Mouse (Mus musculus): ENCODE results near the gene Txk. TPM values are rescaled to one million over a fixed set of nuclear protein-coding genes. Genes with fewer than 3 reads are reported as not detected.
A peak's percentile ranks its signal among the peaks of the same experiment; 100 is the strongest.

Gene Txk
- total RNA-seq, 2 experiments from 2014 or later, result 0.11 TPM; not detected in 1

DNA sequence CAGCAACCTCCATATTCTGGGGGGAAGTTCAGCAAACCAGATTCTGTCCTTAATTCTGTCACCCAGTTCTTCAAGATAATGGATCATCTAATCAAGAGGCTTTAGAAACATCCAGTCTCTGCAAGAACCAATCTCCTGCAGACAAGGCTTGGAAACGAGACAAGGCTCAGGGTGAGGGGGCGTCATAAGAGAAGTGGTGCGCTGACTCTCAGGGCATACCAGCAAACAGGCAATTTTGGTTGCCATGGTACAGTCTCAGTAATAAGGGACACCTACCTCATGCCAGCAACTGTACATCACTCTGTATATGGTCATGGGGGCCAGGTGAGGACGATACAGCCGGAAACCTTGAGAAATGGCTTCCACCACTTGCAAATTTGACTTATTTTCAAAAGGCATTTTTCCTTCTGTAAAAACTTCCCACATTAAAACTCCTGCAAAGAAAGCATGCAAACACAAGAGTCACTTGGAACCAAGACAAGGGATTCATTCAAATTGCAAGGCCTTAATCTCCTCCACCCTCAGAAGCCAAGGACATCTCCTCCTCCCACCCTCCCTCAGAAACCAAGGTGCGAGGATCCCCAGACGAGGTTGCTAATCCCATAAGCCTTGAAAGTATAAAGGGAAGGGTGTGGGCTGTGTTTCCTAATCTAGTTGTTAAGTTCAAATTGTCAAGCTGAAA, 53.6 kb downstream of the Txk start:
- intact Hi-C loops (cut with DNase I), result no loop called here

DNA sequence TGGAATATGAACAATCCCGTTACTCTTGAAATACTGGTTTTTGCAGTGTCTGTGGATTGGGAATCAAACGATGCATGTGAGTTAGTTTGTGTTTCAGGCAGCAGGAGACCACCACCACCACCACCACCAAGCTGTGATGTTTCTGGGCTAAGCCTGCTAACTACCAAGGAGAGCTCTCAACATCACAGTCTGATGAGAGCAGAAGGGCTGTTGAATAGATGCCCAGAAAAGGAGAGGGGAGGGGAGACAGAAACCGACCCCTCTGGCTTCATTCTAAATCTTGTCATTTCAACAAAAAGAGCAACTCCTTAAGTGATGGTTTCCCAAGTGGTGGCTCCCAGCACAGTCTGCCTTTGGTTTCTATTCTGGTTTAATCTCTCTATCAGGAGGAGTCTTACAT, 54.2 kb downstream of the Txk start:
- intact Hi-C loops (cut with DNase I), result no loop called here
- DNase-seq, result no peak

More for the DNA sequence above, 53.6 kb downstream of the Txk start:
- DNase-seq, result no peak

DNA sequence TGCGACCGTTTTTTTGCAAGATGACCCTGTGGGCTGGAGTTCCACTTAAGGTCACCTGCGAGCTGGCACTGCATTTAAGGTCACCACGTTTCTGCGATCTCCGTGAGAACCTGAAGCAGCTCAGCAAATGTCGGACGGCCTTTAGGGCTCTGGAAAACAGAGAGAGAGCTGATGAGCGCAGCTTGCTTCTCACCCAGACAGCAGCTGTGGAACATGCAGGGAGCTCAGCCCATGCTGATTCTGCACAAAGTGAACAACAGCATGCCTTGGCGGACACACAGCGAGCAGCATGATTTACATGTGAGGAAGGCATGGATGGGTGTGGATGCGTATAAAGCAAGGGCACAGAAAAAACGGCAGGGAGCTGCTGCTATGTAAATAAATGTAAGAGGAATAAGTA, 56.1 kb downstream of the Txk start:
- DNase-seq, result no peak
- intact Hi-C loops (cut with DNase I), result no loop called here

GRCm38 (mm10) chr5:72694684-72695083, 57.9 kb downstream of the Txk start:
- intact Hi-C loops (cut with DNase I), result no loop called here
- no peak for DNase-seq

GRCm38 (mm10) chr5:72690516-72690915, 62.1 kb downstream of the Txk start:
- no peak for DNase-seq
- intact Hi-C loops (cut with DNase I), result no loop called here

DNA sequence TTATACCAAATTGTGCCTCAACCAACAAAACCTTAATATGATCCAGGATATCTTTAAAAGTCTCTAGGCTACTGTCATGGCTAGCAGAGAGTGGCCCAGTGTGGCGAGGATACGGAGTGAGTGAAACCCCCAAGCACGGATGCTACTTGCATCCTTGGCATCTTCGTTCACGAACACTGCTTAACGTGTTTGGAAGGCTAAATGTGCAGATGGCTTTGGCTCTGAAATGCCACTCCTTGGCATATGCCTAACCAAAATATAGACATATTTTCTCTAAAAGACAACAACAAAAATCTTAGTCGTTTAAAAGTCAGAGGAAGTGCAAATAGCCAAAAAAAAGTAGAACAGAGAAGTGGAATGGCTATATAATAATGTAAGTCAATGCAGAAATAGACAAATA, 63.0 kb downstream of the Txk start:
- intact Hi-C loops (cut with DNase I), result no loop called here

GRCm38 (mm10) chr5:72681451-72681850, 71.1 kb downstream of the Txk start:
- intact Hi-C loops (cut with DNase I), result no loop called here
- no peak for DNase-seq

More for the DNA sequence above, 63.0 kb downstream of the Txk start:
- no peak for DNase-seq

DNA sequence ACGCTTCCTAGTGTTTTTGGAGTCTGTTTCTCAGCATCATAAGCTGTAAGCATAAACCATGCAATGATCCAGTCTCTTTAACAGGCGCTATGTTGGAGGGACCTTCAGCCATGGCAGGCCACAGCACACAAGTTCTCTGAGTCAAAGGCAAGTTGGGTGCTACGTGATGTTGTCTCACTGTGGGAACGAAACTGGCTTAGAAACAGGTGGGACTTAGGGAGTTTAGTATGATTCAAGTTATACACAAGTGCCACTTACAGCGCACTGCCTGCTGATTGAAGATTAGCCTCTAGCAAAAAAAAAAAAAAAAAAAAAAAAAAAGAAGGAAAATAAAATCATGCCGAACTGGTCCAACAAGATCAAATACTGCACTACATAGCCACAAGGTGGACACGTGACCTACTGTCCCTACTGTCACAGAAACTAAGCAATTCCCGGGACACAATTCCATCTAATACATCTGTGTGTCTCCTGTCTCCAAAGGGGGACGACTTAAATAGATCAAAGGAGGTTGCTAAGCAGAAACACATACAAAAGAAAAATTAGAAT, 77.5 kb downstream of the Txk start:
- intact Hi-C loops (cut with DNase I), result no loop called here
- DNase-seq, result no peak

- intact Hi-C loops (cut with DNase I), result no loop called here
- no peak for DNase-seq
These were observed 81.4 kb downstream of the Txk start for GRCm38 (mm10) chr5:72671017-72671699.

GRCm38 (mm10) chr5:72668351-72668750, 84.2 kb downstream of the Txk start:
- intact Hi-C loops (cut with DNase I), result loop anchor here (5.0 kb wide), 1 partner anchor 404 kb away; no protein-coding TSS in a partner anchor
- no peak for DNase-seq

DNA sequence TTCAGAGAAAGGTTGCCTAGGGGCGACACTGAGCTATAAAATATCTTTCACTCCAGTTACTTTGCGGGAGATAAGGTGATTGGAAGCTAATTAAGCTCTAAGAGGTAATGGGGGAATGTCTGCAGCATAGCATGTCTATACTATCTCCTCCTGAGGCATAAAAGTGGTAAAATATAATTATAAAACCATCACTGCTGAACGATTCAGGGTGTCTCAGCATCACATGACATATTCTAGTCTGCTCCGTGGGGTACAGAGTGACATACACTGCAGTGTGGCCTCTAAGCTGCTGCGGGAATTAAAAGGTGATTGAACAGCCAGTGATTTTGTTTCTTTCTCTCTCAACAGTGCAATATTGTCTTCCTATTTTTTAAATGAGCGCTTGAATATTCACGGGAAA, 86.1 kb downstream of the Txk start:
- intact Hi-C loops (cut with DNase I), result loop anchor here (5.0 kb wide), 1 partner anchor 406 kb away; no protein-coding TSS in a partner anchor
- DNase-seq, result no peak

DNA sequence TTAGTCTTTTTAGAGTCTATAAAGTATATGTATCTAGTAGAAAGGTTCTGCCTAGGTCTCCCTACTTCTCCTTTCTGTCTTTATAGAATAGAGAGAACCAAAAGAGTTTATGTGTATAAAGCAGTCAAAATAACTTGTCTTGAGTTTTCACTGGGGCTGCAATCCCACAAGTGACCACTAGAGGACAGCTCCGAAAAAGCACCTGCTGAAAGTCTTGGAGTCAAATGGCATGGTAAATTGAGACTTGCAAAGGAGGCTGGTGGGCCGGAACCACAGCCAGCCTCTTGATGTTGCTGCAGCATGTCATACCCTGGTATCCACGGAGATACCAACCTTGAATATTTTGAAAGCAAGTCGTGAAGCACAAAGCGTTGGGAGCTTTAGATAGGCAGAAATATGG, 87.3 kb downstream of the Txk start:
- peak; percentile 38 to 63 for DNase-seq
- intact Hi-C loops (cut with DNase I), result loop anchor here (2.0 to 5.0 kb wide), 3 partner anchors 46 to 407 kb away; no protein-coding TSS in a partner anchor

DNA sequence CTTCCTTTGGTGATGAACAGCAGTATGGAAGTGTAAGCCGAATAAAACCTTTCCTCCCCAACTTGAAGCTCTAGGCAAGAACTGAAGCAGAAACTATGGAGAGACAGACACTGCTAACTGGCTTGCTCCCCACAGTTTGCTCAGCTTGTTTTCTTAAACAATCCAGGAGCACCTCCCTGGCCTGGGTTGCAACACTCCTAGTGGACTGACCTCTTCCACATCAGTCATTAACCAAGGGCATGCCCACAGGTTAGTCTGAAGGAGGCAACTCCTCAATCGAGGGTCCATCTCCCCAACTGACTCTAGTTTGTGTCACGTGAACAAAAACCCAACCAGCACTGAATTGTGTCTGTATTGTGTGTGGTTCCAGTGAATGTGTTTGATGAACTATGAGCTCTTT, 87.7 kb downstream of the Txk start:
- intact Hi-C loops (cut with DNase I), result loop anchor here (2.0 to 5.0 kb wide), 3 partner anchors 46 to 407 kb away; no protein-coding TSS in a partner anchor
- no peak for DNase-seq

GRCm38 (mm10) chr5:72664126-72664525, 88.5 kb downstream of the Txk start:
- intact Hi-C loops (cut with DNase I), result loop anchor here (2.0 kb wide), 2 partner anchors 47 to 95 kb away; no protein-coding TSS in a partner anchor
- DNase-seq, result no peak

DNA sequence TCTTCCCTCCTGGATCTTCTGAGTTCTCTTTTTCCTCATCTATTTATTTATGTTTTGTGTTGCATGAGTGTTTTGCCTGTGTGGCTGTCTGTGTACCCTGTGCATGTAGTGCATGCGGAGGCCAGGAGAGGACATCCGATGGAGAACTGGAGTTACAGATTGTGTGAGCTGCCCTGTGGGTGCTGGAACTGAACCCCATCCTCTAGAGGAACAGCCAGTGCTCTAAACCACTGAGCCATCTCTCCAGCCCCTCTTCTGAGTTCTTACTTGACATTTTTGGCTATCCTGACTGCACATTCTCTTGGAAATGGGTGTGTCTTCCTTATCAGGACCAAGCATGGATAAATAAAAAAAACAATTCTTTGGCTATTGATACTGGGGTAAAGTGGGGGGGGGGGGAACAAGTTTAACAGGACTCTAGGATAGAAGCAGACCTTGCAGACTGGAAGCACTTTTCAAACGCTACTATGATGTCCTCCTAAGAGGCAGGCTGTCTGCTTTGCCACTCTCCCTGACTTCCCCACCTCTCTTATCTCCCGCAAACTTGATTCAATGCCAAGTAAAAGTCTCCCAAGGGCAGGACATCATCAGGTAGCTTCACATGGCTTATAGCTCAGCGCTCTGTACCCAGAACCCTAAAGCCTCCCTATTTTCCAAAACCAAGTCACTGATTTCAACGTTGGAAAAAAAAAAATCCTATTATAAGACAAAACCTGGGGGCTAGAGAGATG, 91.4 kb downstream of the Txk start:
- DNase-seq, result no peak
- intact Hi-C loops (cut with DNase I), result no loop called here

DNA sequence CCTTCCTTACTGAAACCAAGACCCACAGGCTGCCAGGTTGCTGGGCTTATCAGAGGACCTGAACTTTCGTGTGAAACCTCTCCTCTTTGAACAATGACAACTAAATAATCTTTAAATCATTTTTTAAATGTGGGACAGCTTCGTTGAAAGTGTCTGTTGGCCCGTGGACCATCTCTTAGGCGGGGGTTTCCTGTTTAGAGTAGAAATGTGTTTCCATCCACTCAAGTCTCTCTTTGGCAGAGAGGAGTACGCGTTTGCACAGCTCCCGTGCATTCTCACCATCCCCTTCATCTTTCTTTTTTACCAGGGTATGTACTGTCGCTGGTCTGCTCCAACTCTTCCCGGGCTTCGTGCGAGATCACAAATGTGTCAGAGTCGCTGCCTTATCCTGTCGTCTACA, 94.2 kb downstream of the Txk start:
- DNase-seq, result no peak
- intact Hi-C loops (cut with DNase I), result no loop called here

DNA sequence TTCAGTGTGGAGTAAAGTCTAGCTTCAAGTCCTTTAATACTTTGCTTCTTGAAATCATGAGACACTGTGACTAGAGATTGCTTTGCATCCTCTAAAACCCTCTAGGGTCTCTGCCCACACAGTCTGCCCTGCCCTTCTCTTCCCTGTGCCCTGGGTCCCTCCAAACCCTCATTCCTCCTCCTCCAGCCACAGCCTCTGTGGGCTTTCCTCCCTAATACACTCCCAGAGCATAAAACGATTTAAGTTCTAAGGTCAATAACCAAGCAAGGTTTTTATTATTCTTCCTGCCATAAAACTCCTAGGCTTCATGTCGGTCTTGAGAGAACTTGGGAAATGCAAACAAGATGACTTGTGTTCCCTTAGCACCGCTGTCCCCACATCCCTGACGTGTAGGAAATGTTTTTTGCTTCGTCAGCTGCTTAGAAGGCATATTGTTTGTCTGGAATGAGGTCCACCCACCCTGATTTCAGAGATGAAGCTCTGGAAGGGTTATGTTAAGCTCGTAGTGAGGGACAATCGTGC, 96.2 kb downstream of the Txk start:
- intact Hi-C loops (cut with DNase I), result no loop called here
- DNase-seq, result no peak

DNA sequence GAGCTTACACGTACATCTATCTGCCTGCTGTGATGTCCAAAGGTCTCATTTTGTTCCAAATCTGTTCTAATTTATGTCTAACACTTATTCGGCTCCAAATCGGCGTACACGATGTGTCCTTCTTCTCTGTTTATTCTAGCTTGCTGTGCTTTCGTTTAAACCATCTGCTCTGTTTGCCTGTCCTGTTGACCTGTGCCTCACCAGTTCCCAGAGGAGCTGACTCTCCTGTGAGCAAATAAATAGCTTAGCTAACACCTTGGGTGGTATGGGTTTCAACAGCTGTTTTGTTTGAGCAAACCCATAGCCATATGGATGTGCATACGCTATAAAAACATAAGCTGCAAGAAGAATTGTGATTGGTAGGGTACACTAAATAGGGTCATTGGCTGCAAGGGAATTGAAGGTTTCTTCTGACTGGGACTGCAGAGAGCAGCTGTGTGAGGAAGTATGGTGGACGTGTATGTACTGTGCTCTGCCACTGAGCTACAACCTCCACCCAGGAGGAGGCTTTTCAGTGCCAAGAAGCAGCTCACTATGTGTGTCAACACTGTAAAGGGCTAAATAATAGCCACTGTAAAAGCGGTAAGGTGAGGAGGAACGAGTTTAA, 99.4 kb downstream of the Txk start:
- intact Hi-C loops (cut with DNase I), result no loop called here
- DNase-seq, result no peak

DNA sequence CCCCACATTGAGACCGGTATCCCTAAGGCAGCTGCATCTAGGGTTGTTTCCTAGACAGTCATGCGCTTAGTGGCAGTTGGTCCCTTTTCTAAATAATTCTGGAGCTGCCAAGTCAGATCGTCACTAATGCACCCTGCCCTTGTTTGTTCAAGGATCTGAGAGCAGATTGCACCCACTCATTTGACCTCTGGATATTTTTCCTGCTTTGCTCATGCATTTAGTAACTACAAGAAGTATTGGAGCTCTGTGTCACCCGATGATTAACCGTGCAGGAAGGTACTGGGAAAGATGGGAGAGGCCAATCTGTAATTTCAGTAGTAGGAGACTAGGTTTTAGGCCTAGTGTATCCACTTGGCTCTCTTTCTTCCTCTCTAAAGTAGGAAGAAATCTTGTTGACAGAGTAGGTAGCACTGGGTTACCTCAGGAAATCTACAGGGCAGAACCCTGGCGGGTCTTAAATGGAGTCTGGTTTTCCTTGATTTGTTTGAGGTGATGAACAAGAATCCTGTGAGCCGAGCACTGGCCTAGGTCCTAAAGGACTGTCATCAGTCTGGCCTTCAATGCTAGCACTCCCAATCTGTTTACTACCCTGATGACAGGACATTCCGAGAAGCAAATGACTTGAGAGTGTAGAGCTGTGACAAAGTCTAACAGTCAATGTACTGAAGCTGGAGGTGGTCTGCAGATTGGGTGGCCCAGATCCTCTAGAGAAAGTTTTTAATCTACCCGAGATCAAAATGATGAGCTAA, 103.4 kb downstream of the Txk start:
- no peak for DNase-seq
- intact Hi-C loops (cut with DNase I), result no loop called here

Data from heart, postnatal 36 days (tissue).